Mouse (Mus musculus) heart, embryonic 16.5 days (tissue): ENCODE data around the gene Meiob. TPM values are rescaled to one million over a fixed set of nuclear protein-coding genes. Genes with fewer than 3 reads are reported as not detected.

Source experiments
- ATAC-seq: fragments of 200-750 bp; cut with Nextera tagmentation; replicated peaks from 2 replicates; pipeline ENCODE4 v1.8.0; 2017; ENCODE audit warnings: moderate number of reproducible peaks; ENCODE audit not compliant: insufficient read depth, low FRiP score; ENCODE audit errors: extremely low read depth
- H3K27ac ChIP-seq: fragments of 300-500 bp; sonication (generic); 2 replicates; pipeline ENCODE4 v1.5.1; 2014; ENCODE audit warnings: mild to moderate bottlenecking, low read length, control low read depth, moderate library complexity
- H3K27me3 ChIP-seq: fragments of 300-500 bp; sonication (generic); 2 replicates; pipeline ENCODE4 v1.6.1; 2014; ENCODE audit warnings: low read length, mixed read lengths; ENCODE audit not compliant: control insufficient read depth, insufficient read depth
- H3K36me3 ChIP-seq: fragments of 300-500 bp; sonication (generic); 2 replicates; pipeline ENCODE4 v1.6.1; 2014; ENCODE audit not compliant: control insufficient read depth, insufficient read depth
- H3K4me1 ChIP-seq: fragments of 300-500 bp; sonication (generic); 2 replicates; pipeline ENCODE4 v1.6.1; 2014; ENCODE audit warnings: low read length, mixed read lengths; ENCODE audit not compliant: control insufficient read depth, insufficient read depth
- H3K4me2 ChIP-seq: fragments of 300-500 bp; sonication (generic); 2 replicates; pipeline ENCODE4 v1.6.1; 2014; ENCODE audit warnings: low read depth, mild to moderate bottlenecking, control low read depth, low read length
- H3K4me3 ChIP-seq: fragments of 300-500 bp; sonication (generic); 2 replicates; pipeline ENCODE4 v1.5.1; 2014; ENCODE audit warnings: mild to moderate bottlenecking, control low read depth, low read length
- H3K9ac ChIP-seq: fragments of 300-500 bp; sonication (generic); 2 replicates; pipeline ENCODE4 v1.6.1; 2014; ENCODE audit warnings: low read length, control low read depth
- H3K9me3 ChIP-seq: fragments of 300-500 bp; sonication (generic); replicated peaks from 2 replicates; pipeline ENCODE4 v1.6.1; 2016; ENCODE audit warnings: low read length; ENCODE audit not compliant: control insufficient read depth
- WGBS: fragments of 180-500 bp; shearing (Covaris S2); extraction: QIAGEN DNeasy Blood & Tissue Kit; methylation state at CpG from one replicate; pipeline ENCODE4 v1.1.7; 2014; 5-methylcytosine and 5-hydroxymethylcytosine counted together
- polyA plus RNA-seq: library from polyadenylated mRNA; unstranded; fragments of >200 nt; fragmentation: Nextera tagmentation; extraction: Ambion mirVana; gene quantifications from 2 replicates; pipeline ENCODE4 v1.2.1, GENCODE M21; 2015

Meiob gene
- not detected in 2 replicates for polyA plus RNA-seq

DNA sequence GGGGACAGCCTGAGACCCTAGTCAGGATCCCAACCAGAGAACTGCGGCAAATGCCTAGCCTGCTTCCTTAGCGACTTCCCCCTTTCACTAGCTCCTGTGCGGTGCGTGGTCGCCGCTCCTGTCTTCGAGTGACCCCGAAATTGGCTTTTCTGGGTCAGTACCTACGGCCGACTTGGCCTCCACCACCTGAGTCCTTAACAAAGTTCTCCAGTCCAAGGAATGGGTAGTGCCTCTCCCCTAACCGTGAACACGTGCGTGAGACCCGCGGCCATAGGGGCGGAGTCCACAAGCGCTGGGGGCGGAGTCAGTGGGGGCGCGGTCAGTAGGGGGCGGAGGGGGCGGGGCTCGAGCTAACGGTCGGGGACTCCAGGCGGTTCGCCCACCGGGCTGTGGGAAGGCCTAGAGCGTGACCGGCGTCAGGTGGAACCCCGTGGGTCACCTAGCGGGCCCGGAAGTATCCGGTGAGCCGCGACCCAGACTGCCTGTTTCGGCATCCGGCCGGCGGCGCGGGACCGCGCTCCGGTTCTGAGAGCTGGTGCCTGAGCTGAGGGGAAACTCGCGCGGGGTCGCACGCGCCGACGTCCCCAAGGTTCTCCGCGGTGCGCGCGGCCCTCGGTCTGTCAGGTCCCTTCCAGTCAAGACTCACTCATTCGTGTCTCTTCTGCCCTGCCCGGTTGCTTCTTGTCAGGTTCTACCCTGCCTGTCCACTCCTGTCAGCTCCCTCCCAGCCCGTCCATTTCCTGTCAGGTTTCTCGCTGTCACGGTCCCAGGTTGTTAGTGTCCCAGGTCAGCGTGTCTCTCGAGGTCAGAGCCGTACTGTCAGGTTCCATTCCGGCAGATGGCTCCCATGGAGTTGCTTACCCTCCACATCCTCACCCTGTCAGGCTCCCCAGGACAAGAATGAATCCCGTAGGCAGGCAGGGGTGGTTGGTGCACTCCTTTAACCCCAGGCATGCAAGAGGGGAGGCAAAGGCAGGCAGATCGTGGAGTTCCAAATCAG is at the start of gene Meiob:
Meiob (plus strand) TSS at position 338 of the 1,000 bp plus-strand sequence.
- Histone ChIP-seq H3K27ac (no peak within 1 kb of the TSS), H3K4me2 (peak within 1 kb of the TSS; percentile 97), H3K36me3 (no peaks in the 10 kb centered on the region), H3K9ac (peak within 1 kb of the TSS; percentile 75), H3K4me3 (peak within 1 kb of the TSS; percentile 69), H3K4me1 (peaks cover 3% of the 10 kb centered on the region; the same call in 1 of the 2 replicates), H3K27me3 (peaks cover 13% of the 10 kb centered on the region), H3K9me3 (no peaks in the 10 kb centered on the region)
- ATAC-seq: peak; percentile 91
- under 1% methylated on average over 62 of the region's 71 CpGs for WGBS

- 91% methylated on average over 1 of the region's 1 CpGs for WGBS
- H3K27me3 ChIP-seq: peaks cover 36% of the 10 kb centered on the region
Observed at GRCm38 (mm10) chr17:24757394-24757793, 46.7 kb upstream of the Meiob start.

DNA sequence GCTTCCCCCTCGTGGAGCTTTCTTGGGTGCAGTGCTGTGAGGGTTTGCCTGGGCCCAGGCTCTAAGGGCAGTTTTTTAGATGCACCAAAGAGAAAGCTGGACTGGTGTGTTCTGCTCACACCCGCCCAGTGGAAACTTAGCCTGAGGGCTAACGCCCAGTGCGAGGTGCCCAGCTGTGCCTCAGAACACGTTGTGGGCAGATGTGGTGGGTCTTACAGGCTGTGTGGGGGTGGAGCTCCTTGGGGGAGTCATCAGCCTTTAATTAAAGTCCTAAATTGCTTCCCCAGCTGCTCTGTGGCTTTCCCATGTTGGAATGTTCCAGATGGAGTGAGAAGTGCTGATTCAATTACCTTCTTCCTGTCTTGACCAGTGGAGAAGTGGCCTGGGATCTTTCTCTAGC is 43.0 kb upstream of the Meiob start:
- H3K27me3 ChIP-seq: 0 out of 2 replicates have a peak, but pooled peaks cover 2% of the 10 kb centered on the region
- no peak for ATAC-seq

More at GRCm38 (mm10) chr17:24757394-24757793, 46.7 kb upstream of the Meiob start:
- no peak overlapping the region for H3K27ac ChIP-seq
- no peak for ATAC-seq
- H3K4me2 ChIP-seq: no peak overlapping the region
- no peak overlapping the region for H3K9ac ChIP-seq
- no peaks in the 10 kb centered on the region for H3K36me3 ChIP-seq
- peaks cover 7% of the 10 kb centered on the region for H3K4me1 ChIP-seq
- no peaks in the 10 kb centered on the region for H3K9me3 ChIP-seq
- H3K4me3 ChIP-seq: no peak overlapping the region

GRCm38 (mm10) chr17:24765016-24765905 is 38.8 kb upstream of the Meiob start:
- H3K9ac ChIP-seq: no peak overlapping the region
- 39% methylated on average over 21 of the region's 22 CpGs for WGBS
- H3K4me2 ChIP-seq: no peak overlapping the region
- H3K27ac ChIP-seq: no peak overlapping the region
- H3K27me3 ChIP-seq: no peaks in the 10 kb centered on the region
- no peak overlapping the region for H3K4me3 ChIP-seq
- 0 out of 2 replicates have a peak, but pooled peaks cover 3% of the 10 kb centered on the region for H3K4me1 ChIP-seq
- 0 out of 2 replicates have a peak, but pooled peaks have one; percentile 28 for ATAC-seq
- no peaks in the 10 kb centered on the region for H3K36me3 ChIP-seq
- no peaks in the 10 kb centered on the region for H3K9me3 ChIP-seq

More for the DNA sequence above, 43.0 kb upstream of the Meiob start:
- whole genome bisulfite sequencing: 64% methylated on average over 5 of the region's 5 CpGs
- H3K4me3 ChIP-seq: no peak overlapping the region
- no peaks in the 10 kb centered on the region for H3K9me3 ChIP-seq
- H3K36me3 ChIP-seq: no peaks in the 10 kb centered on the region
- no peak overlapping the region for H3K9ac ChIP-seq
- H3K4me2 ChIP-seq: no peak overlapping the region
- H3K4me1 ChIP-seq: 0 out of 2 replicates have a peak, but pooled peaks cover 3% of the 10 kb centered on the region
- no peak overlapping the region for H3K27ac ChIP-seq

- Histone ChIP-seq H3K9me3 (no peaks in the 10 kb centered on the region), H3K9ac (no peak overlapping the region)
- 25% methylated on average over 12 of the region's 12 CpGs for WGBS
Observed at GRCm38 (mm10) chr17:24766266-24766875, 37.7 kb upstream of the Meiob start.

DNA sequence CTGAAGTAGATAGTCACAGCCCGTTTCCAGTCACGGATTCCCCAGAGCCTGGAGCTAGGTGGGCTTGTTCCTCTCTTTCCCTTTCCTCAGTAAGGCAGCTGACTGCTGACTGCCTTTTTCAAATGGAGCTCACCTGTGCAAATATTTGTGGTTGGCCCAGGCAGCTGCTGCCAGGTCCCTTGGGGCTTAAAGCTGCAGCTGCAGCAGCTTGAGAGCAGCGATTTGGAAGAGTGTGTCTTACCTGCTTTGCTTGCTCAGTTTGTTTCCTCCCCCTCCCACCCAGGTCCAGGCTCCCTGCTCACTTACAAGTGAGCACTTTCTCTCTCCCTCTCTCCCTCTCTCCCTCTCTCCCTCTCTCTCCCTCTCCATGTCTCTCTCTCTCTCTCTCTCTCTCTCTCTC is 34.9 kb upstream of the Meiob start:
- Histone ChIP-seq H3K4me2 (no peak overlapping the region), H3K9me3 (peaks cover 5% of the 10 kb centered on the region; the same call in 1 of the 2 replicates), H3K9ac (no peak overlapping the region), H3K4me3 (no peak overlapping the region), H3K4me1 (0 out of 2 replicates have a peak, but pooled peaks cover 3% of the 10 kb centered on the region), H3K36me3 (no peaks in the 10 kb centered on the region), H3K27me3 (no peaks in the 10 kb centered on the region), H3K27ac (no peak overlapping the region)
- ATAC-seq: no peak
- 44% methylated on average over 3 of the region's 3 CpGs for WGBS

More at GRCm38 (mm10) chr17:24766266-24766875, 37.7 kb upstream of the Meiob start:
- H3K27me3 ChIP-seq: no peaks in the 10 kb centered on the region
- no peak overlapping the region for H3K27ac ChIP-seq
- H3K4me2 ChIP-seq: no peak overlapping the region
- no peak for ATAC-seq
- H3K4me1 ChIP-seq: 0 out of 2 replicates have a peak, but pooled peaks cover 3% of the 10 kb centered on the region
- H3K4me3 ChIP-seq: no peak overlapping the region
- no peaks in the 10 kb centered on the region for H3K36me3 ChIP-seq

DNA sequence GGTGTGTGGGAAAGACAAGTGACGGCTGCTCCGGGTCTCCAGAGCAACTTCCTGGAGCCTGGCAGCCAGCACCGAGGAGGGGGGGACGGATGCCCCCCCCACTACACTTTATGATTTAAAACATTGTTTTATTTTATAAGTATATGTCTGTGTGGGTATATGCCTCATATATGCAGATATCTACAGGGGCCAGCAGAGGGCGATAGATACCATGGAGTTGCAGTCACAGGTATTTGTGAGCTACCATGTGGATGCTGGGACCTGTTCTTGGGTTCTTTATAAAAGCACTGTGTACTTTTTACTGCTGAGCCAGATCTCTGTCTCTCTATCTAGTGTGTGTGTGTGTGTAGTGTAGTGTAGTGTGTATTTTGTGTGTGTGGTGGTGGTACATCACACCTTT is 30.8 kb upstream of the Meiob start:
- WGBS: 82% methylated on average over 5 of the region's 5 CpGs
- no peak overlapping the region for H3K9ac ChIP-seq
- H3K9me3 ChIP-seq: peaks cover 5% of the 10 kb centered on the region; the same call in 1 of the 2 replicates
- no peak overlapping the region for H3K4me3 ChIP-seq
- H3K27ac ChIP-seq: no peak overlapping the region
- H3K27me3 ChIP-seq: no peaks in the 10 kb centered on the region
- no peak overlapping the region for H3K4me2 ChIP-seq
- ATAC-seq: no peak
- H3K4me1 ChIP-seq: no peaks in the 10 kb centered on the region
- no peaks in the 10 kb centered on the region for H3K36me3 ChIP-seq

GRCm38 (mm10) chr17:24775173-24775572 is 28.9 kb upstream of the Meiob start:
- no peak for ATAC-seq
- Histone ChIP-seq H3K9me3 (peaks cover 5% of the 10 kb centered on the region; the same call in 1 of the 2 replicates), H3K36me3 (no peaks in the 10 kb centered on the region), H3K4me1 (no peaks in the 10 kb centered on the region), H3K4me2 (no peak overlapping the region), H3K27me3 (no peaks in the 10 kb centered on the region), H3K4me3 (no peak overlapping the region), H3K27ac (no peak overlapping the region), H3K9ac (no peak overlapping the region)
- WGBS: 74% methylated on average over 8 of the region's 8 CpGs
